Mouse (Mus musculus) CH12.LX (cell line): ENCODE measurements around the gene B3galt1. TPM values are rescaled to one million over a fixed set of nuclear protein-coding genes. Genes with fewer than 3 reads are reported as not detected.

Experiments
- DNase-seq: peaks from one replicate; pipeline ENCODE4 v3.0.0-alpha.2; 2013; ENCODE audit errors: extremely low read depth
- H3K27ac ChIP-seq: 2 replicates; pipeline ENCODE4 v1.5.1; 2012; ENCODE audit warnings: low read depth, mild to moderate bottlenecking, control low read depth, moderate library complexity; ENCODE audit not compliant: insufficient read depth
- H3K27me3 ChIP-seq: replicated peaks from 2 replicates; pipeline ENCODE3; 2012; ENCODE audit warnings: inconsistent platforms
- H3K36me3 ChIP-seq, 2 experiments: replicated peaks in 1 of 2; 2 replicates each; pipeline versions ENCODE3 to v1.6.1; 2012; ENCODE audit warnings: inconsistent platforms in 1 of 2, low read length in 1 of 2, mild to moderate bottlenecking in 1 of 2, mixed read lengths in 1 of 2, moderate library complexity in 1 of 2; ENCODE audit not compliant: control insufficient read depth in 1 of 2, insufficient read depth in 1 of 2
- H3K4me1 ChIP-seq, 2 experiments: 2 replicates each; pipeline ENCODE4 v1.6.1; 2012; ENCODE audit warnings: inconsistent platforms in 1 of 2, moderate library complexity in 1 of 2; ENCODE audit not compliant: insufficient read depth in 2 of 2, control insufficient read depth in 1 of 2
- H3K4me2 ChIP-seq: 2 replicates; pipeline ENCODE4 v1.6.1; 2012; ENCODE audit warnings: low read depth, mild to moderate bottlenecking, control low read depth; ENCODE audit not compliant: poor library complexity, insufficient read depth, severe bottlenecking
- H3K4me3 ChIP-seq, 3 experiments: fragments of 150-350 bp in 1 of 3; sonication (generic) in 1 of 3; replicated peaks in 1 of 3; 2 replicates each; pipeline versions ENCODE3 to v1.5.1; 2011 to 2012; ENCODE audit warnings: low read depth in 2 of 3, low read length in 2 of 3, mild to moderate bottlenecking in 2 of 3, moderate library complexity in 2 of 3, control low read depth in 1 of 3, improper control_type of control experiment in 1 of 3, inconsistent platforms in 1 of 3, mixed read lengths in 1 of 3; ENCODE audit not compliant: poor library complexity in 1 of 3
- H3K79me2 ChIP-seq: replicated peaks from 2 replicates; pipeline ENCODE4 v1.6.1; 2012; ENCODE audit warnings: mild to moderate bottlenecking, moderate library complexity; ENCODE audit not compliant: control insufficient read depth, poor library complexity, insufficient read depth, severe bottlenecking; ENCODE audit errors: extremely low read depth
- H3K9ac ChIP-seq: 2 replicates; pipeline ENCODE4 v1.6.1; 2012; ENCODE audit warnings: low read depth, mild to moderate bottlenecking, control low read depth, moderate library complexity; ENCODE audit not compliant: insufficient read depth
- H3K9me3 ChIP-seq: replicated peaks from 2 replicates; pipeline ENCODE3; 2012; ENCODE audit warnings: low read length, inconsistent platforms, mixed read lengths
- CHD1 ChIP-seq: IDR thresholded peaks from 2 replicates; pipeline ENCODE4 v1.6.1; 2012; ENCODE audit warnings: low read depth, low read length, improper control_type of control experiment, inconsistent platforms
- CHD2 ChIP-seq: IDR thresholded peaks from 2 replicates; pipeline ENCODE4 v1.6.1; 2011; ENCODE audit warnings: low read length, improper control_type of control experiment
- CTCF ChIP-seq, 2 experiments: IDR thresholded peaks in 1 of 2; conservative IDR thresholded peaks in 1 of 2; 2 replicates each; pipeline ENCODE4 v1.5.1; 2011 to 2012; ENCODE audit warnings: low read depth in 2 of 2, low read length in 2 of 2, improper control_type of control experiment in 1 of 2, inconsistent platforms in 1 of 2, mild to moderate bottlenecking in 1 of 2, moderate library complexity in 1 of 2
- E2F4 ChIP-seq: IDR thresholded peaks from 2 replicates; pipeline ENCODE4 v1.6.1; 2011; ENCODE audit warnings: low read depth, low read length, improper control_type of control experiment; ENCODE audit not compliant: insufficient replicate concordance
- EP300 ChIP-seq: IDR thresholded peaks from 2 replicates; pipeline ENCODE4 v1.6.1; 2011; ENCODE audit warnings: low read length, improper control_type of control experiment
- GABPA ChIP-seq: IDR thresholded peaks from 2 replicates; pipeline ENCODE4 v1.6.1; 2012; ENCODE audit warnings: low read depth, low read length, improper control_type of control experiment, inconsistent platforms; ENCODE audit not compliant: insufficient replicate concordance
- HCFC1 ChIP-seq: IDR thresholded peaks from 2 replicates; pipeline ENCODE4 v1.6.1; 2012; ENCODE audit warnings: low read depth, mild to moderate bottlenecking, inconsistent platforms, low read length, improper control_type of control experiment
- IRF4 ChIP-seq: IDR thresholded peaks from 2 replicates; pipeline ENCODE4 v1.6.1; 2014; ENCODE audit warnings: low read depth, mild to moderate bottlenecking, inconsistent platforms, low read length, improper control_type of control experiment
- JUND ChIP-seq: conservative IDR thresholded peaks from 2 replicates; pipeline ENCODE4 v1.6.1; 2011; ENCODE audit warnings: low read depth, low read length, improper control_type of control experiment
- KAT2A ChIP-seq: IDR thresholded peaks from 2 replicates; pipeline ENCODE4 v1.6.1; 2012; ENCODE audit warnings: low read length, improper control_type of control experiment, inconsistent platforms; ENCODE audit not compliant: insufficient replicate concordance
- MAFK ChIP-seq: IDR thresholded peaks from 2 replicates; pipeline ENCODE4 v1.6.1; 2011; ENCODE audit warnings: low read length, improper control_type of control experiment; ENCODE audit not compliant: insufficient replicate concordance
- MAX ChIP-seq: IDR thresholded peaks from 2 replicates; pipeline ENCODE4 v1.6.1; 2011; ENCODE audit warnings: low read length, improper control_type of control experiment
- MAZ ChIP-seq: IDR thresholded peaks from 2 replicates; pipeline ENCODE4 v1.6.1; 2012; ENCODE audit warnings: low read depth, mild to moderate bottlenecking, inconsistent platforms, low read length, improper control_type of control experiment, moderate library complexity
- MEF2A ChIP-seq: IDR thresholded peaks from 2 replicates; pipeline ENCODE4 v1.6.1; 2014; ENCODE audit warnings: low read depth, mild to moderate bottlenecking, inconsistent platforms, low read length, improper control_type of control experiment, borderline replicate concordance
- MXI1 ChIP-seq: IDR thresholded peaks from 2 replicates; pipeline ENCODE4 v1.6.1; 2011; ENCODE audit warnings: mild to moderate bottlenecking, low read depth, low read length, improper control_type of control experiment
- MYC ChIP-seq: IDR thresholded peaks from 2 replicates; pipeline ENCODE4 v1.6.1; 2011; ENCODE audit warnings: low read depth, mild to moderate bottlenecking, improper control_type of control experiment, low read length
- NELFE ChIP-seq: IDR thresholded peaks from 2 replicates; pipeline ENCODE4 v1.6.1; 2011; ENCODE audit warnings: low read depth, low read length, improper control_type of control experiment
- NRF1 ChIP-seq: IDR thresholded peaks from 2 replicates; pipeline ENCODE4 v1.6.1; 2014; ENCODE audit warnings: low read depth, mild to moderate bottlenecking, inconsistent platforms, low read length, improper control_type of control experiment, moderate library complexity
- POLR2A ChIP-seq: IDR thresholded peaks from 2 replicates; pipeline ENCODE4 v1.6.1; 2011; ENCODE audit warnings: low read depth, mild to moderate bottlenecking, improper control_type of control experiment, low read length
- UBTF ChIP-seq: IDR thresholded peaks from 2 replicates; pipeline ENCODE4 v1.6.1; 2012; ENCODE audit warnings: low read depth, mild to moderate bottlenecking, inconsistent platforms, low read length, improper control_type of control experiment, moderate library complexity
- ZKSCAN1 ChIP-seq: IDR thresholded peaks from 2 replicates; pipeline ENCODE4 v1.6.1; 2012; ENCODE audit warnings: low read depth, inconsistent platforms, low read length, improper control_type of control experiment, borderline replicate concordance
- ZMIZ1 ChIP-seq: IDR thresholded peaks from 2 replicates; pipeline ENCODE4 v1.6.1; 2012; ENCODE audit warnings: low read depth, mild to moderate bottlenecking, inconsistent platforms, low read length, improper control_type of control experiment
- ZNF384 ChIP-seq: IDR thresholded peaks from 2 replicates; pipeline ENCODE4 v1.6.1; 2012; ENCODE audit warnings: low read depth, low read length, improper control_type of control experiment, inconsistent platforms
- dilution Hi-C: fragments of 300-500 bp; cut with MboI; formaldehyde crosslinking; loops from 2 replicates; pipeline ENCODE4 v1.14.3; 2020; ENCODE audit warnings: low sequenced_read_pairs; ENCODE audit not compliant: extremely low pct_unique_long_range_greater_than_20kb, extremely low pct_ligation_motif_present
- in situ Hi-C: fragments of 300-500 bp; cut with MboI; formaldehyde crosslinking; loops from 3 replicates; pipeline ENCODE4 v1.14.3; 2019; ENCODE audit warnings: low sequenced_read_pairs, low pct_ligation_motif_present, low pct_unique_long_range_greater_than_20kb, mixed read lengths
- polyA plus RNA-seq: library from polyadenylated mRNA; unstranded; fragments of >175 nt; gene quantifications from 2 replicates; pipeline ENCODE4 v1.2.1, GENCODE M21; 2012; ENCODE audit warnings: low read depth; ENCODE audit not compliant: insufficient read length
- total RNA-seq, 2 experiments: library from RNA; depleted of rRNA; stranded (reverse); fragments of 300-350 nt in 1 of 2; fragments of >200 nt in 1 of 2; gene quantifications; 2 replicates each; pipeline ENCODE4 v1.2.3; 2012 to 2014

The B3galt1 gene
- total and polyA plus RNA-seq, 3 experiments, result not detected

DNA sequence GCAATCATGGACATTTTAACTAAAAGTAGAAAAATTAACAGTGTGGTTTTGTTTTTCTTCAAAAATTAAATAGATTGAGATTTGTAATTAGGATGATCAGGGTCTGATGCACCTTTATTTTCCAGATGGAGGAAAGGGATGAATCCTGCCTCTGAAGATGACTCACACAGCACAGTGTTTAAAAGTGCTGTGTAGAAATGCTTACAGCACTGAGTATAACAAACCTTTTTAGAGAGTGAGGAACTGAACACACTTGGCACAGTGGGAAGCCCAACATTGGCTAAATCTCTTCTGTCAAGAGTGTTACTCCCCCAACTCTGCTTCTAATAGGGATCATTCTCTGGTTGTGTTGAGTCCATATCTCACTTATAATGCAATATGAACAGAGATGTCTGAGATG lies 57.2 kb downstream of the B3galt1 start:
- Histone ChIP-seq H3K36me3 (no peaks in the 10 kb centered on the region), H3K4me1 (no peaks in the 10 kb centered on the region), H3K79me2 (no peaks in the 10 kb centered on the region), H3K9ac (no peak overlapping the region), H3K4me2 (no peak overlapping the region), H3K27ac (no peak overlapping the region), H3K9me3 (peaks cover 29% of the 10 kb centered on the region), H3K27me3 (no peaks in the 10 kb centered on the region), H3K4me3 (no peak overlapping the region)
- DNase-seq, result no peak
- dilution Hi-C loops (no loop called here), in situ Hi-C loops (no loop called here)
- TF ChIP-seq NELFE (no peak), NRF1 (no peak), ZMIZ1 (no peak), ZKSCAN1 (no peak), E2F4 (no peak), MAFK (no peak), KAT2A (no peak), CTCF (conservative IDR thresholded peaks at IDR 0.05 in 1 of 2, IDR thresholded peaks at IDR 0.05 in 1 of 2; ENCODE audit: low read depth in 2 of 2, low read length in 2 of 2) (no peak), MEF2A (no peak), MYC (no peak), GABPA (no peak), MAX (no peak), ZNF384 (no peak), POLR2A (no peak), EP300 (no peak), MXI1 (no peak), CHD1 (no peak), CHD2 (no peak)

DNA sequence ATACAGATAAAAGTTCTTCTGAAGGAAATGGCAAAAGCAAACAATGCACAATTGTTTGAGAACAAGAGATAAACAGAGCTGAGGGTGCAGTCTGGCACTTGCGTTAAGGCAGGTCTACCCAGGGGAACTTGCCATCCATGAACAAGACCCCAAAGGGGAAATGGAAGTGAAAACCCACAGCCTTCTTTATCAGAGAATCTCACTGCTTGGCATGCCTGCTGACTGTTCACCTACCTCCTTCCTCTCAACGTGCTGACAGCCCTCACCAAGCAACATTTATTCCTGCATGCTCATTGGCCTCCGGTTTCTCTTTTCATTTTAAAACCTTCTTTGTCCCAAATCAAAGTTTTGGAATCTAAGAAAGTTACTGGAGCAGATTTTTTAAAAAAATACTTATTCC lies 62.0 kb downstream of the B3galt1 start:
- dilution Hi-C loops, result no loop called here
- in situ Hi-C loops, result no loop called here

More for the DNA sequence above, 62.0 kb downstream of the B3galt1 start:
- DNase-seq, result no peak
- peaks cover 24% of the 10 kb centered on the region for H3K9me3 ChIP-seq
- no peak overlapping the region for H3K4me2 ChIP-seq
- no peaks in the 10 kb centered on the region for H3K36me3 ChIP-seq
- H3K9ac ChIP-seq, result no peak overlapping the region
- no peaks in the 10 kb centered on the region for H3K4me1 ChIP-seq
- no peak overlapping the region for H3K27ac ChIP-seq
- TF ChIP-seq UBTF (no peak), MAZ (no peak), CTCF (conservative IDR thresholded peaks at IDR 0.05 in 1 of 2, IDR thresholded peaks at IDR 0.05 in 1 of 2; ENCODE audit: low read depth in 2 of 2, low read length in 2 of 2) (no peak), IRF4 (no peak), KAT2A (no peak), JUND (no peak), MYC (no peak), HCFC1 (no peak), POLR2A (no peak), ZNF384 (no peak)
- no peaks in the 10 kb centered on the region for H3K79me2 ChIP-seq
- no peak overlapping the region for H3K4me3 ChIP-seq
- no peaks in the 10 kb centered on the region for H3K27me3 ChIP-seq
